Mouse (Mus musculus) heart, adult 2 months (tissue): ENCODE results near the gene Syt16. TPM values are rescaled to one million over a fixed set of nuclear protein-coding genes. Genes with fewer than 3 reads are reported as not detected.

Source experiments
- DNase-seq, 2 experiments: peaks; one replicate each; pipeline ENCODE4 v3.0.0; 2021
- H3K27ac ChIP-seq: fragments of 200-600 bp; 2 replicates; pipeline ENCODE4 v1.8.1; 2022
- H3K27me3 ChIP-seq: fragments of 200-500 bp; 2 replicates; pipeline ENCODE4 v1.6.1; 2012; ENCODE audit warnings: mild to moderate bottlenecking, low read length, inconsistent platforms, mixed read lengths; ENCODE audit not compliant: control insufficient read depth, insufficient read depth
- H3K36me3 ChIP-seq: fragments of 200-500 bp; 2 replicates; pipeline ENCODE4 v1.6.1; 2012; ENCODE audit warnings: low read length, inconsistent platforms; ENCODE audit not compliant: control insufficient read depth, insufficient read depth
- H3K4me1 ChIP-seq: fragments of 200-500 bp; 2 replicates; pipeline ENCODE4 v1.6.1; 2011; ENCODE audit warnings: low read length; ENCODE audit not compliant: control insufficient read depth, insufficient read depth
- H3K4me3 ChIP-seq: fragments of 200-600 bp; 2 replicates; pipeline ENCODE4 v1.8.1; 2022
- H3K79me2 ChIP-seq: fragments of 200-500 bp; replicated peaks from 2 replicates; pipeline ENCODE4 v1.6.1; 2012; ENCODE audit warnings: mild to moderate bottlenecking, inconsistent platforms, low read length, moderate library complexity, mixed read lengths; ENCODE audit not compliant: control insufficient read depth, insufficient read depth
- H3K9ac ChIP-seq: fragments of 200-500 bp; 2 replicates; pipeline ENCODE4 v1.6.1; 2012; ENCODE audit warnings: low read depth, mild to moderate bottlenecking, control low read depth, inconsistent platforms, low read length, mixed read lengths
- CTCF ChIP-seq: fragments of 200-600 bp; IDR thresholded peaks from 2 replicates; pipeline ENCODE4 v1.8.1; 2022; ENCODE audit warnings: antibody characterized with exemption, mild to moderate bottlenecking, moderate library complexity
- EP300 ChIP-seq: fragments of 200-500 bp; IDR thresholded peaks from 2 replicates; pipeline ENCODE4 v1.6.1; 2011; ENCODE audit warnings: low read depth, low read length, control low read depth; ENCODE audit not compliant: insufficient read depth
- POLR2A ChIP-seq: fragments of 200-500 bp; IDR thresholded peaks from 2 replicates; pipeline ENCODE4 v1.6.1; 2011; ENCODE audit warnings: mild to moderate bottlenecking, low read depth, low read length, control low read depth; ENCODE audit not compliant: insufficient read depth
- WGBS: fragments of 180-500 bp; shearing (Covaris S2); methylation state at CpG from one replicate; pipeline ENCODE4 v1.1.7; 2018; 5-methylcytosine and 5-hydroxymethylcytosine counted together
- intact Hi-C: fragments of 180-260 bp; cut with DNase I; formaldehyde crosslinking; loops from one replicate; pipeline ENCODE4 v1.15.1; 2025
- polyA plus RNA-seq: library from polyadenylated mRNA; depleted of rRNA; stranded (reverse); fragments of >200 nt; gene quantifications from 2 replicates; pipeline ENCODE4 v1.2.3, GENCODE M21; 2012
- total RNA-seq, 2 experiments: library from RNA; stranded (reverse); gene quantifications; 2 replicates each; pipeline ENCODE4 v1.2.3; 2021

Gene Syt16
- total and polyA plus RNA-seq, 3 experiments: 0.10 TPM; not detected in 2

- intact Hi-C loops: no loop called here
- H3K4me1 ChIP-seq: no peaks in the 10 kb centered on the region
Observed at GRCm38 (mm10) chr12:74116825-74117224, 119.4 kb downstream of the Syt16 start.

GRCm38 (mm10) chr12:74125796-74126195, 128.3 kb downstream of the Syt16 start:
- Histone ChIP-seq H3K9ac (no peak overlapping the region), H3K27ac (no peak overlapping the region), H3K36me3 (no peaks in the 10 kb centered on the region), H3K27me3 (no peaks in the 10 kb centered on the region), H3K79me2 (no peaks in the 10 kb centered on the region), H3K4me1 (no peaks in the 10 kb centered on the region), H3K4me3 (no peak overlapping the region)
- intact Hi-C loops: no loop called here
- TF ChIP-seq POLR2A (no peak), EP300 (no peak), CTCF (no peak)
- DNase-seq: no peak
- 77% methylated on average over 12 of the region's 12 CpGs for WGBS

More at GRCm38 (mm10) chr12:74116825-74117224, 119.4 kb downstream of the Syt16 start:
- Histone ChIP-seq H3K27me3 (no peaks in the 10 kb centered on the region), H3K27ac (no peak overlapping the region), H3K4me3 (no peak overlapping the region), H3K79me2 (no peaks in the 10 kb centered on the region), H3K9ac (no peak overlapping the region), H3K36me3 (no peaks in the 10 kb centered on the region)
- 74% methylated on average over 6 of the region's 6 CpGs for WGBS
- TF ChIP-seq EP300 (no peak), POLR2A (no peak), CTCF (no peak)
- no peak for DNase-seq

GRCm38 (mm10) chr12:74128229-74128628, 130.8 kb downstream of the Syt16 start:
- Histone ChIP-seq H3K4me1 (no peaks in the 10 kb centered on the region), H3K79me2 (no peaks in the 10 kb centered on the region), H3K36me3 (no peaks in the 10 kb centered on the region), H3K27me3 (no peaks in the 10 kb centered on the region), H3K9ac (no peak overlapping the region), H3K27ac (no peak overlapping the region), H3K4me3 (no peak overlapping the region)
- WGBS: 70% methylated on average over 1 of the region's 1 CpGs
- TF ChIP-seq EP300: no peak
- TF ChIP-seq CTCF: no peak
- TF ChIP-seq POLR2A: no peak
- no peak for DNase-seq
- intact Hi-C loops: no loop called here

- Histone ChIP-seq H3K36me3 (no peaks in the 10 kb centered on the region), H3K79me2 (no peaks in the 10 kb centered on the region), H3K4me1 (no peaks in the 10 kb centered on the region), H3K27ac (no peak overlapping the region), H3K27me3 (no peaks in the 10 kb centered on the region), H3K4me3 (no peak overlapping the region), H3K9ac (no peak overlapping the region)
- WGBS: 65% methylated on average over 2 of the region's 2 CpGs
- TF ChIP-seq POLR2A (no peak), CTCF (no peak), EP300 (no peak)
- DNase-seq: no peak
- intact Hi-C loops: no loop called here
Observed at GRCm38 (mm10) chr12:74131790-74132189, 134.3 kb downstream of the Syt16 start.

- Histone ChIP-seq H3K4me3 (no peak overlapping the region), H3K4me1 (no peaks in the 10 kb centered on the region), H3K79me2 (no peaks in the 10 kb centered on the region), H3K9ac (no peak overlapping the region), H3K27me3 (no peaks in the 10 kb centered on the region), H3K27ac (no peak overlapping the region), H3K36me3 (no peaks in the 10 kb centered on the region)
- intact Hi-C loops: no loop called here
- 75% methylated on average over 7 of the region's 7 CpGs for WGBS
- TF ChIP-seq POLR2A (no peak), CTCF (no peak), EP300 (no peak)
- no peak for DNase-seq
Observed at GRCm38 (mm10) chr12:74142147-74142546, 144.7 kb downstream of the Syt16 start.

GRCm38 (mm10) chr12:74144385-74144784, 146.9 kb downstream of the Syt16 start:
- intact Hi-C loops: no loop called here
- H3K4me3 ChIP-seq: no peak overlapping the region
- 53% methylated on average over 5 of the region's 5 CpGs for WGBS
- TF ChIP-seq POLR2A (no peak), EP300 (no peak), CTCF (no peak)
- no peaks in the 10 kb centered on the region for H3K4me1 ChIP-seq
- no peak overlapping the region for H3K9ac ChIP-seq
- H3K27me3 ChIP-seq: no peaks in the 10 kb centered on the region
- DNase-seq: no peak
- no peaks in the 10 kb centered on the region for H3K79me2 ChIP-seq
- H3K27ac ChIP-seq: no peak overlapping the region
- no peaks in the 10 kb centered on the region for H3K36me3 ChIP-seq

GRCm38 (mm10) chr12:74160791-74161190, 163.3 kb downstream of the Syt16 start:
- no peak overlapping the region for H3K9ac ChIP-seq
- H3K36me3 ChIP-seq: no peaks in the 10 kb centered on the region
- DNase-seq: no peak
- WGBS: 70% methylated on average over 3 of the region's 3 CpGs
- no peaks in the 10 kb centered on the region for H3K79me2 ChIP-seq
- no peak overlapping the region for H3K4me3 ChIP-seq
- TF ChIP-seq POLR2A: no peak
- TF ChIP-seq EP300: no peak
- no peak for TF ChIP-seq CTCF
- intact Hi-C loops: no loop called here
- H3K27me3 ChIP-seq: no peaks in the 10 kb centered on the region
- H3K4me1 ChIP-seq: no peaks in the 10 kb centered on the region
- no peak overlapping the region for H3K27ac ChIP-seq
